Mouse (Mus musculus) thymus, postnatal 14 days (tissue): ENCODE data around the gene Dcaf5.

ENCODE experiments used
- DNase-seq: peaks from one replicate; pipeline ENCODE4 v3.0.0; 2021

The Dcaf5 gene

GRCm38 (mm10) chr12:80406650-80407049, 29.8 kb downstream of the Dcaf5 start:
- DNase-seq, result peak; percentile 76

DNA sequence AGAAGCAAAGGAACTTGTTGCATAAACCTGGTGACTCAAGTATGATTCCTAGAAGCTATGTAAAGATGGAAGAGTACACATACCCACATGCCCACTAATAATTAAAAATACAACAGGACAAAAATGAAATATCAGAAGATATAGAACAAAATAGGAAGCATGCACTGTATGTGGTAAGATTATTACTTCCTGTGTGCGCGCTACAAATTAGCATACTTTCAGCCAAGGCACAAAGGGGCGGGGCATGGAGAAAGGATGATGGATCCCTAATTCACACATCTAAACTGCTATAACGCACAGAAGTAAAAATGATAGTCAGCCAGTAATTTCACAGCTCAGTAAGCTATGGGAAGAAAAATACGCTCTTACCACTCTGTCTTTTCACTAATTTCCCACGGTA, 32.3 kb downstream of the Dcaf5 start:
- DNase-seq, result no peak

- DNase-seq, result no peak
Observed at GRCm38 (mm10) chr12:80399147-80399546, 37.3 kb downstream of the Dcaf5 start.

DNA sequence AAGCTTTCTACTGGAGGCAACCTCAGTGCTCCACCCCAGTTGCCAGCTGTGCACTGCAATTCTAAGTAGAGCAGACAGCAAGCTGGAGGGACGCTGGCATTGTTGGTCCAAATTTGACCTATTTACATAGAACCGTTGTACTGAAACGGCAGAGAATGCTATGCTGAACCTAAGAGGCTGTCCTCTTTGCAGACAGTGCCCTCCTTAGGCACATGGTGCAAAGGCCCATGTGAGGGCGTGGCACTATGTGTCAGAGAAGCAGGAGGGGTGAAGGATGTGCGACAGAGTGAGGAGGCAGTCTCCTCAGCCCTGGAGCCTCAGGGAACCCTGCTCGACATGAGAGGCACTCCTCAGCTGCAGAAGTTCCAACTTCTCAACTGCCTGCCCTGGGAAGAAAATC, 40.0 kb downstream of the Dcaf5 start:
- no peak for DNase-seq

- no peak for DNase-seq
Observed at GRCm38 (mm10) chr12:80395270-80395669, 41.1 kb downstream of the Dcaf5 start.

DNA sequence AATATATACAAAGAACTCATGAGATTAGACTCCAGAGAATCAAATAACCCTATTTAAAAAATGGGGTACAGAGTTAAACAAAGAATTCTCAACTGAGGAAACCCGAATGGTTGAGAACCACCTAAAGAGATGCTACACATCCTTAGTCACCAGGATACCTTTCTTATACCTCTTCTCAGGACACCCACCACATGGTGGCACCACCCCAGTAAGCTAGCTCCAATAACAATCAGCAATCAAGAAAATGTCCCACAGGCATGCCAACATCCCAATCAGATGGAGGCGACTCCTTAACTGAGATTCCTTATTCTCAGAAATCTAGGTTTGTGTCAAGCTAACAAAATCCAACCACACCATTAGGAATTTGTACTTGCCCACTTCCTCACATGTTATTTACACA, 42.4 kb downstream of the Dcaf5 start:
- peak; percentile 54 for DNase-seq

- peak; percentile 26 for DNase-seq
Observed at GRCm38 (mm10) chr12:80389448-80389847, 47.0 kb downstream of the Dcaf5 start.

GRCm38 (mm10) chr12:80387326-80387725, 49.1 kb downstream of the Dcaf5 start:
- no peak for DNase-seq

DNA sequence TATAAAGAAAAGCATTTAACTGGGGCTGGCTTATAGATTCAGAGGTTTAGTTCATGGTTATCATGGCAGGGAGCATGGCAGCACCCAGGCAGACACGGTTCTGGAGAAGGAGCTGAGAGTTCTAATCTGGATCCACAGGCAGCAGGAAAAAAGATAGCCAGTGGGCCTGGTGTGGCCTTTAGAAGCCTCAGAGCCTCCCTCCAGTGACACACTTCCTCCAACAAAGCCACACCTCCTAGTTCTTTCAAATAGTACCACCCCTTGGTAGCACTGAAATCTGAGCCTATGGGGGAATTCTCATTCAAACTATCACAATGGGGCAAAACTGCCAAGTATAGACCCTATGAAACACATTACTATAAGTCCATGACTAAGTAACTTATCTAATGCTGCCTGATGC, 51.0 kb downstream of the Dcaf5 start:
- DNase-seq, result no peak

DNA sequence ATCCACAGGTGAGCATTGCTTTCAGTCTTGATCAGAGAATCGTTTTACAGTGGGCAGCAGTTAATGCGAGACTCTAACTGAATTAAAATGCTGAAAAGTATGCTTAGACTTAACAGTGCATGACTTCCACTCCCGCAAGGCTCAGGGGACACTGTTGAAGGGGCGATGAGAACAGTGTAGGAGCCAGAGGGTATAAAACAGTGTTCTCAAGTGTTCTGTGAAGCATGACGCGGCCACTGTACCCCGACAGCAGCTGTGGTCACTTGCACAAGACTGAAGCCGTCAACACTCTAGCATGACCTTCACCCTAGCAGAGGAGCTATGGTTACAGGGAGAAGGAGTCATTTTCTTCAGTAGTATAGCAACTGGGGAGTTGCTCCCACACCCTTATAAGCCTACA, 52.9 kb downstream of the Dcaf5 start:
- DNase-seq, result no peak

DNA sequence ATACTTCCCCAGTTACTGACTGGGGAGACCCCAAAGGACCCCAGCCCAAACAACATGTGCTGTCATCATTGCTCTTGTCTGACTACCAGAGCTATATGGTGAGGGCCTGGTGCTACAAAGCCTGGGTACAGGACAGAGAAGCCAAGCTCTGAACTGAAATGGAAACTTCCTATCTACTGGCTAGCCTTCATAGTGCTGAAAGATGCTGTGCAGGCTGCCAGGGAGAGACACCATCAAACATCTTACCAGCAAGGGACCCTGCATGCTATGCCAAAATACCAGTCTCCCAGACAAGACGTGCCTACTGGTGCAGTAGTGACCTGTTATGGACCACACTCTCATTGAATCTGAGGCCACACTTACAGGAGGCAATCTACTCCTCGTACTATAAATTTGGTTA, 53.6 kb downstream of the Dcaf5 start:
- no peak for DNase-seq

DNA sequence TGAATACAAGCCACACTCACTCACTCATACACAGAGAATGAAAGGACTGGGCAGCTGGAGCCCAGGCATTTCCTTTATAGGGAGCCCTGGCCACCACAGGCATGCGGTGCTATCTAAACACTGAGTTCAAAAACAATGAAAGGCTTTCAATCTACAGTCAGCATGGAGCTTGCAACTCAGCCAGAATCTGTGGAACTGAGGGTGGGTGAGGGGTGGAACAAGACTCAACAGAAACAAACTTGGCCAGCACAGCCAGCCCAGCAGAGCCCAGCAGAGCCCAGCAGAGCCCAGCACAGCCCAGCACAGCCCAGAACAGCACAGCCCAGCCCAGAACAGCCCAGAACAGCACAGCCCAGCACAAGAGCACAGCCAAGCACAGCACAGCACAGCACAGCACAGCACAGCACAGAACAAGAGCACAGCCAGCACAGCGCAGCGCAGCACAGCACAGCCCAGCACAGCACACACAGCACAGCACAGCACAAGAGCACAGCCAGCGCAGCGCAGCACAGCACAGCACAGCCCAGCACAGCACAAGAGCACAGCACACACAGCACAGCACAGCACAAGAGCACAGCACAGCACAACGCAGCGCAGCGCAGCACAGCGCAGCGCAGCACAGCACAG, 56.5 kb downstream of the Dcaf5 start:
- no peak for DNase-seq

DNA sequence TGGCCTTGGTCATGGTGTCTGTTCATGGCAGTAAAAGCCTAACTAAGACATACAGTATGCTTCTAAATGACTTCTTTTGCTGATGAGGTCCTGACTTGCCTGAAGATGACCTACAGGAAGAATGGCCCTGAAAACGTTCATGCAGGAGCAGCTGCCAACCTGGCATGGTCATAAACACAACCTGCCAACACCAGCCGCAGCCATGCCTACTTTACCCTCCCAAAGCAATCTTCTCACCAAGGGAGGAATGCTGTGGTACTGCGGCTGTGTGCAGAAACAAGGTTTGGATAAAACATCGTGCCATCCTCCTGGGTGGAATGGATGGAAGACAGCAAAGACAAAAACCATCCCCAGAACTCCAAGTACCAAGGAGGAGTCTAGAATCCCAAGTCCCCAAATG, 57.0 kb downstream of the Dcaf5 start:
- no peak for DNase-seq

DNA sequence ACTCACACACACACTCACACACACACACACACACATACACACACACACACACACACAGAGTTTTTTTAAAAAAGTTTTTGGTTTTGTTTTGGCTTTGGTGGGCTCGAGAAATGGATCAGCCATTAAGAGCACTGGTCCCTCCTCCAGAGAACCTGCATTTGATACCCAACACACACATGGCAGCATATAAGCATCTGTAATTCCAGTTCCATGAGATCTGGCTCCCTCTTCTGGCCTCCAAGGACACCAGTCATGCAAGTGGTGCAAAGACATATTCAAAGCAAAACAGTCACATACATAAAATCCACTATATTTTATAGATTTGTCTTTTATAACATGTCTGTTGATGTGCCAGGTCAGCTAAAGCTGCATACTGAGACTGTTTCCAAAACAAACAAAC, 58.8 kb downstream of the Dcaf5 start:
- peak; percentile 49 for DNase-seq

- DNase-seq, result no peak
Observed at GRCm38 (mm10) chr12:80375721-80376120, 60.7 kb downstream of the Dcaf5 start.

DNA sequence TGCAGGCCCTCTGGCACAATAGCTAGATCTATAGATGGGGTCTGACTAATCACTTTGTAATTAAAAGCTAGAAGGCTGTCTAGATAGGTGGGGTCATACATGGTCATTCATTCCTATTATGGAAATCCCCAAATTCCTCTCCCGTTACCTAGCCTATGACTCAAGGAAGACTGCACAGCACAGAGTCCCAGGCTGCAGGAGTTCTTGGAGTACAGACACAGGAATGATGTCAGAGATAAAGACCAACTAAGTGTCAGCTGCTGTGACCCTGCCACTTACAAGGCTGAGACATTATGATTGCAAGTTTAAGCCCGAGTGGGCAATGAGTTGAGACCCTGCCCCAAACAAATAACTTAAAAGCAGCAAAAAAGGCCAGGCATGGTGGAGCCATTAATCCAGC, 61.7 kb downstream of the Dcaf5 start:
- DNase-seq, result no peak

DNA sequence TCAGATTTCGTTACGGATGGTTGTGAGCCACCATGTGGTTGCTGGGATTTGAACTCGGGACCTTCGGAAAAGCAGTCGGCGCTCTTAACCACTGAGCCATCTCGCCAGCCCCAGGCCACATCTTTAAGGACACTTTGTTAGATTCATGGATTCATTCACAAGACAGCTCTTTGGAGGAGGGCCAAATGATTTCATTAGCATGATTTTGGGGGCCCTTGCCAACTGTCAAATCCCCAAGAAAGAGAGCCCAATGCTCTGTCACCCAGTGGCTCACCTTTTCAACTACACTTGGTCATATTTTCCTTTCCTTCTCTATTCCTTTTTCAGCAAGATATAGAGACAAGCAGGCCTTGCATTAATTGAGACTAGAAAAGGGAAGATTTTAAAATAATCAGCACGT, 63.5 kb downstream of the Dcaf5 start:
- DNase-seq, result no peak

- DNase-seq, result no peak
Observed at GRCm38 (mm10) chr12:80367227-80367626, 69.2 kb downstream of the Dcaf5 start.

GRCm38 (mm10) chr12:80366004-80366480, 70.4 kb downstream of the Dcaf5 start:
- DNase-seq, result no peak

- DNase-seq, result peak; percentile 11
Observed at GRCm38 (mm10) chr12:80365345-80365744, 71.1 kb downstream of the Dcaf5 start.

DNA sequence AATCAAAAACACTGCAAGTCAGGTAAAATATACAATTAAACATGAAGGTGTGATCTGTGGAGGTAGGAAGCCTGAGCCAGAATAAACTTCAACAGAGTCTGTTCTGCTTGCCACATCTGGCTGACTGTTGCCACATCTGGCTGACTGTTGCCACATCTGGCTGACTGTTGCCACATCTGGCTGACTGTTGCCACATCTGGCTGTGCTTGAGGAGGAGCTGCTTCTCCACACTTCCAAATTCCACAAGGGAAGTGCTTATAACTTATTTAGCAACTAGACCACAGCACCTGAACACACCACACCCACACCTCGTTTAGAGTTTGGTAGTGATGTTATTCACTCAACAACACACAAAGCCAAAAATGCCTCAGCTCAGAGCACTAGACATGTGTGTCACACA, 74.7 kb downstream of the Dcaf5 start:
- no peak for DNase-seq

DNA sequence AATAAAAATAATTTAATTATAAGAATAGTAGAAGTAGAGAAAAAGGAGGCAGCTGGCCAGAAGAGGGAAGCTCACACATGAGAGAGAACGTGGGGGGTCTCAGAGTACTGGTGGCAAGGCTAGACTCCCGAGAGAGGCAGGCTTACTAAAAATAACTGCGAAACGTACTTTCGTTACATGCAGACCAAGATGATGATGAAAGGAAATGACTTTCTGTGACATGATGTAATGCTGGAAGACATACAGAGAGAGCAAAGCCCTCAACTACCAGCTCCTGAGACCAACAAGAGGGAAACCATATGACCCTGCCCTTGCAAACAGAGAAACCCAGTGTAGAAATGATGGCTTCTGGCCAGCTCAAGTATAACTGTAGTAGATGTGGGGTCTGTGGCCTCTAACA, 76.1 kb downstream of the Dcaf5 start:
- DNase-seq, result no peak

DNA sequence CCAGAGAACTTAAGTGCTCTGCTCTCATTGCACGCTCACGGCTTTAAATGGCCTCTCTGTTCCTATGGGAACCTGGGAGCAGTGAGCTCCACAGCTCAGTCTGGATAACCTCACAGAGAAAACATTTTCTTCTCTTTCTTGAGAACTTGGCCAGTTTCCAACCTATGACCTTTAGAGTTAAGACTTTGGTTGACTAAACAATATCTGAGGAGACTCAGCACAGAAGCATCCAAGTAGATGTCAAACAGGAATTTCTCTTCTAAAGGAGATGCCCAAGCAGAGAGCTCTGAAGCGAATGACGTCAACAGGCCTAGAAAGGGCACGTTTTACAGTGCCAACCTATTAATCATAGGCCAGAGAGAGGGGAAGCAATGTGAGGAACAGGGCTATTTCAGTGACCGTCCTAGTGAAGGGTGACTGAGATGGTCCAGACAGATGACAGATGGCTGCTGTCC, 91.6 kb downstream of the Dcaf5 start:
- no peak for DNase-seq

DNA sequence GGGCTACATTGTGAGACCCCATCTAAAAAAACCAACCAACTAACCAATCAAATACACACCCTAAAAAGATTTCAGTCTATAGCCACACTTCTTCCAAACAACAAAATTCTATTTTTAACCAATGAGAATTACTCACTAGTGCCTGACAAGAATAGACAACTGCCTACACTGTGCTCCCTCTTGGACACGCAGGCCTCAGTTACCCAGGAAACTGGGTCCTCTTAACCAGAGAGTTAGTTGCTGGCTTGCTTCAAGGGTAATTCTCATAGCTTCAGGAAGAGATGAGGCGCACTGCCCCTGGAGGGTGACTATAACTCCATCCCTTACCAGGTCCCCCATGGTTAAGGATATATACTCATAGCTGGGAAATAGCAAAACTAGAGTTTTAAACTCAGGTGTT, 95.5 kb downstream of the Dcaf5 start:
- DNase-seq, result no peak

- no peak for DNase-seq
Observed at GRCm38 (mm10) chr12:80334162-80334561, 102.2 kb downstream of the Dcaf5 start.
